Mouse (Mus musculus): ENCODE data around the gene Atpaf1.

GRCm38 (mm10) chr4:115856282-115856681, 71.7 kb downstream of the Atpaf1 start:
- no peak for TF ChIP-seq CTCF (IDR thresholded peaks at IDR 0.05; ENCODE audit: borderline replicate concordance, extremely low read depth, insufficient read depth, insufficient read length)
- no peak for TF ChIP-seq POLR2A (IDR thresholded peaks at IDR 0.05; ENCODE audit: borderline replicate concordance, extremely low read depth, insufficient read depth, insufficient read length, poor library complexity, severe bottlenecking)

Data from brain, embryonic 14.5 days (tissue).